Mouse (Mus musculus) adrenal gland, postnatal 14 days (tissue): ENCODE results near the gene Xrn1. TPM values are rescaled to one million over a fixed set of nuclear protein-coding genes. Genes with fewer than 3 reads are reported as not detected.
A peak's percentile ranks its signal among the peaks of the same experiment; 100 is the strongest.
"Not testable (repeated sequence)": the region's sequence is repeated elsewhere in the genome, so short reads cannot be mapped to it uniquely, and the experiment has no call there.

ENCODE experiments used
- DNase-seq: peaks from one replicate; pipeline ENCODE4 v3.0.0; 2021; ENCODE audit warnings: mixed read lengths
- long read RNA-seq, 2 experiments: library from polyadenylated mRNA; stranded (forward); transcript quantifications; one replicate each; pipeline ENCODE4 v2.0.0; 2021
- total RNA-seq: library from RNA; stranded (reverse); gene quantifications from 2 replicates; pipeline ENCODE4 v1.2.3, GENCODE M21; 2021

Xrn1 gene
- 22.3 and 24.7 TPM in 2 replicates for total RNA-seq
- long read RNA-seq, experiment 1, partial matches to known transcripts = 1 of 3 reads
- long read RNA-seq, experiment 1, other reads (novel, unspliced or antisense) = 2 of 3 reads
- long read RNA-seq, experiment 2, partial matches to known transcripts = 0 of 2 reads
- long read RNA-seq, experiment 2, other reads (novel, unspliced or antisense) = 2 of 2 reads

DNA sequence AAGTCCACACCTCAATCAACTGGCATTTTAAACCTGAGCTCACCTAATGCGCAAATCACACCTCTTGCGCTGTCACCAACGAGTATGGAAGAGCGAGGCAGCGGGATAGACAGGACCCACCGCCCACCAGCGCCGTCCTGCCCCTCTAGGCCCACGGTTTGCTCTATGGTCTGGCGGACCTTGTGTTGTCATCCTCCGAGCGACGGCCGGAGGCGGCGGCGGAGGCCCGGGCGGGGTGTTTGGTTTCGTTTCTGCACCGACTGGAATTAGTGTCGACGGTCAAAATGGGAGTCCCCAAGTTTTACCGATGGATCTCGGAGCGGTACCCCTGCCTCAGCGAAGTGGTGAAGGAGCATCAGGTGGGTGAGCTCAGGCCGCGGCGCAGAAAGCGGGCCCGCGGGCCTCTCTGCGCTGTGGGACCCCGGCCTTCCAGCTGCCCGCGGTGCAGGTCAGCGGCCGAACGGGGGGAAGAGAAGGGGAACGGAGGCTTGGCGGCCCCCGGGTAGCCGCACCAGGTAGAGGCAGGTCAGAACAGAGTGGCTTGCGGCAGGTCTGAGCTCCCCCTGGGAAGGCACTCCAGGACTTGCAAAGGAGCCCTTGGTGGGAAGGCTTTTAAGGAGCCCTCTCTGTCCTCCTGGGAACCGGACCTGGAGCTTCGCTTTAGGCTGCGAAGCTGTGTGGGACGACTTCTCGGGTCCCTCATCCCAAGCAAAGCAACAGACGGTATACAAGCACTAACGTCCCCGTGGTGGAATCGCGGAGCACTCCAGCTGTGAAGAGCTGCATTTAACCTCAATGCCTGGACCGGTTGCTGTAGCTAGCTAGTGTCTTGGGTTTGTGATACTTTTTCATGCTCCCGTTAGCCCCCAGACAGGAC is at the start of gene Xrn1:
Xrn1 (plus strand) TSS at position 176 of the 877 bp plus-strand sequence.
- DNase-seq = peak; percentile 97

GRCm38 (mm10) chr9:95932855-95933254 is 21.7 kb upstream of the Xrn1 start:
- no peak for DNase-seq

GRCm38 (mm10) chr9:95953658-95954057 is 902 bp upstream of the Xrn1 start:
- DNase-seq = no peak

DNA sequence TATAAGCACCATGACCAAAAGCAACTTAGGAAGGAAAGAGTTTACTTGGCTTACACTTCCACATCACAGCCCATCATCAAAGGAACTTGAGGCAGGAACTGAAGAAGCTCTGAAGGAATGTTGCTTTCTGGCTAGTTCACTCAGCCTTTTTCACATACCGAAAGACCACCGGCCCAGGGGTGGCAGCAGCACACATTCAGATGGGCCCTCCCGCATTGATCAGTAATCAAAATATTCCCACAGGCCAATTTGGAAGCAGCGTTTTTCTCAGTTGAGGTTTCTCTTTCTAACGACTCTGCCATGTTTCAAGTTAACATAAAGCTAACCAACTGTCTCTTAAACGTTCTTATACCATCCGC is 355 bp upstream of the Xrn1 start:
- DNase-seq = peak; percentile 21

DNA sequence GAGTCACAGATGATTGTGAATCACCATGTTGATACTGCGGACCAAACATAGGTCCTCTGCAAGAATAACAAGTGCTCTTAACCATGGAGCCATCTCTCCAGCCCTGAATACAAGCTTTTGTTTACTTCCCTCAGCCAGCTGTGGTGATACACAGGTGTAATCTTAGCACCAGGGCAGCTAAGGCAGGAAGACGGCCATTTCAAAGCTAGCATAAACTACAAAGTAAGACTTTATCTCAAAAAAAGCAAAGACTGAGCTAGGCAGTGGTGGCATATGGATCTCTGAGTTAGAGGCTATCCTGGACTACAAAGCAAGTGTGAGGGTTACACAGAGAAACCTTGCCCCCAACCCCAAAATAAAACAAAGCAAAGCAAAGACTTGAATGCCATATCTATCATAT is 3.1 kb downstream of the Xrn1 start:
- DNase-seq = no peak

- no peak for DNase-seq
Measured at GRCm38 (mm10) chr9:95958041-95958730, 3.6 kb downstream of the Xrn1 start.

GRCm38 (mm10) chr9:95958731-95959105 is 4.2 kb downstream of the Xrn1 start:
- DNase-seq = not testable (repeated sequence)

GRCm38 (mm10) chr9:95959246-95959645 is 4.7 kb downstream of the Xrn1 start:
- no peak for DNase-seq

DNA sequence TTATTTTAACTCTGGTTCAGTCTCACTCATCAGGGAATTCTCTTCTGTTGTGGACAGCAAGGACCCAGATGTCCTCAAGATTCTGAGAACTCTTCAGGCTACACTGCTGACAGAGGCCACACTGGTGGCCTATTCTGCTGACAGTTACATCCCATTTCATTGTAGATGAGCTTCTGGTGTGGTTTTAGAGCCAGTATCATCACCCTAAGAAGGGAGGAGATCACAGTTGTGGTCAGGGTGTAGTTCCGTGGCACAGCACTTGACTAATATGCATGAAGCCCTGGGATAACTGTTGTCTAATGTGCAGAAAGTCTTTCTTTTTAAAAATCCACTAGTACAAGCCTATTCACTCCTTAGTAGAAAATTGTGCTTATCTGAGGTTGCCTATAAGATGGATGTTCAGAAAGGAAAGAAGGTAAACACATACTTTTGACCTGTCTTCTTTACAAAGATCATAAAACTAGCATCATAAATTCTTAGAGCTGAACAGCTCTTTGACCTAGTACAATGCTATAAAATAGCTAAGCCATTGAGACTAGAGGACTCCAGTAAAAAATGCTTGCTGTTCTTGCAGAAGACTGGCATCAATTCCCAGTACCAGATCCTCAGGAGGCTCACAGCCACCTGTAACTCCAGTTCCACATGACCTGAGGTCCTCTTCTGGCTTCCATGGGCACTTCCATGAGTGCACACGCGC is 5.3 kb downstream of the Xrn1 start:
- no peak for DNase-seq

- DNase-seq = no peak
Measured at GRCm38 (mm10) chr9:95961058-95961457, 6.5 kb downstream of the Xrn1 start.

GRCm38 (mm10) chr9:95964037-95964436 is 9.5 kb downstream of the Xrn1 start:
- DNase-seq = no peak

DNA sequence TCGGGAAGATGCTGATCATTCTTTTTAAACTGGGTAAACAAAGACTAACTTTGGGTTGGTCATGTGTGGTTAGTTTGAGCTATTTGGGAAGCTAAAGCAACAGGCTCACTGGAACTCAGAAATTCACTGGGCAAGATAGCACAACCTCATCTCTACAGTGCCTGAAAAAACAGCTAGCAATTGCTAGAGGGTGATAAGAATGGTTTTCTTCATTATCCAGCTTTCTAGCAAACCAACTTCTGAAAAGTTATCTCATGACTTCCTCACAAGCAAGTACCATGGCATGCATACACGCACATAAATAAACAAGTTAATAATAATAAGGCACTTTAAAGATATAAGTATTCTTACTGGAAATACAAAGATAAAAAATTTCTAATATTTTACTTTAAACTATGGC is 23.7 kb downstream of the Xrn1 start:
- DNase-seq = no peak

DNA sequence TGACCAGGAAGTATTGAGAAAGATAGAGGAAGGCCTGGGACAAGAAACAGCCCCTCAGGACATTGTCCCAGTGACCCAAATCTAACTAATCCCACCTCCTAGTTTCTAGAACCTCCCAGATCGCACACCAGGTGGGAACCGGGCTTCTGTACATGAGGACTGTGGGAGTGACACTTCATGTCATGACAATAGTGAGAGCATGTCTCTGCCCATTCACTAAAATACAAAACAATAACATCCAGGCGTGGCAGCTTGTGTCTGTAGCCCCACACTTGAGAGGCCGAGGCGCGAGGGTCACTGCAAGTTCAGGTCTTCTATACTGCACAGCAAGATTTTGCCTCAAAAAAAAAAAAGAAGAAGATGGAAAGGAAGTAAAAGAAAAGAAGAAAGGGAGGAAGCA is 25.3 kb downstream of the Xrn1 start:
- DNase-seq = no peak

- peak; percentile 8 for DNase-seq
Measured at GRCm38 (mm10) chr9:95992255-95992654, 37.7 kb downstream of the Xrn1 start.

DNA sequence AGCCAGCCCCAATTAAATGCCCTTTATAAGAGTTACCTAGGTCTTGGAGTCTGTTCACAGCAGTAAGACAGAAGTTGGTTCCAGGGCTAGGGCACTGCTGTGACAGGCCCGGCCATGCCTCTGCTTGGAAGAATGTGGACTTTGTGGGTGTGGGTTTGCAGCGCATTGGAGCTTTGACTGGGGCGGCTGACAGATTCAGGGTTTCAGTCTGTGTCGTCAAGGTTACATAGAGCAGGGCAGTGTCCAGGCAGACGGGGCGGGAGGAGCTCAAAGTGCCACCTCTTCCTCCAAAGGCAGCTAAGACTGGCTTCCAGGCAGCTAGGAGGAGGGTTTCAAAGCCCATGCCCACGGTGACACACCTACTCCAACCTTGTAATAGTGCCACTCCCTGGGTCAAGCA is 49.9 kb downstream of the Xrn1 start:
- peak; percentile 12 for DNase-seq

GRCm38 (mm10) chr9:96010664-96011063 is 56.1 kb downstream of the Xrn1 start:
- no peak for DNase-seq

DNA sequence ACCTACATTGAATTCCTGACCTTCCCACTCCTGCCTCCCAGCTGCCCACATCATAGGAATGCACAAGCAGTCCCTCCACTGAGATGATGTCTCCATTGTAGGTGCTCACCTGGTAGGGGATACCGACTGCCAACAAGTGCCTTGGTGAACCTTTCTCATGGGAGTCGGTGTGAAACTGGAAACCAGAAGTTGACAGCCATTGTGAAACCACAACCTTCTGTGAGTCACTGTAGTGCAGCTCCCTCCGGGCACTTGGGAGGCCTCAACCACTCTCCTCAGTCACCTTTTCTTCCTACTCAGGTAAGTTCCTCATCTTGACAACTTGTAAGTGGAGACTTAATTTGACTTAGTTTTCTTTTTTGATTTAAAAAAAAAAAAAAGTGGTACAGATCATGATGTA is 69.4 kb downstream of the Xrn1 start:
- no peak for DNase-seq

DNA sequence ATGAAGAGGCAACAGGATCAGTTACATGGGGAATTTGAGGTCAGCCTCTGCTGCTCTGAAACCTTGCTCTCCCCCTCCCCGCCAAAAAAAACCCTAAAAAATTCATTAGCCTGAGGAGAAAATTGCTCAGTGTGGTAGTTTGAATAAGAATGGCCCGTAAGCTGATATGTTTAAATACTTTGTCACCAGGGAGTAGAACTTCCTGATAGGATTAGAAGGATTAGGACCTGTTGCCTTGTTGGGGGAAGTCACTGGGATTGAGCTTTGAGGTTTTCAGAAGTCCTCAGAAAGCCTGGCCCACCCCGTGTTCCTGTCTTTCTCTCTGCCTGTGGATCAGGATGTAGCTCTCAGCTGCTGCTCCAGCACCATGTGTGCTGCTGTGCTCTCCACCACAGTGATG is 73.4 kb downstream of the Xrn1 start:
- no peak for DNase-seq

GRCm38 (mm10) chr9:96028818-96029217 is 74.3 kb downstream of the Xrn1 start:
- DNase-seq = peak; percentile 42

DNA sequence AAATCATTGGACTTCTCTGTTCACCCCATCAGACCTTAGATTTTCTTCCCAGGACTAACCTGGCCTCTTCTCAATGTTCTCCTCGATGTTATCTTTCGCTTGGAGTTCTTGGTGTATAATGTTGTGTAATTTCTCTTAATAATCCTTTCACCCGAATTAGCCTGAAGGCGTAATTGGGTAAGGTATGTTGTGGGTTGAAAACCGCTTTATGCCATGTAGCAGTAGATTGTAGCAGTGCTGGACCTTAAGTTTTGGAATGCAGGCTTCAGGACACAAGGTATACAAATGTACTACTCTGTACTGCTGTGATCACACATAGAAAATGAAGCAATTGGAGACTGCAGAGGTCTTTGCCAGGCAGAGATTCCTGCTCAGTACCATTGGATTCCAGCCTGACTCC is 75.3 kb downstream of the Xrn1 start:
- no peak for DNase-seq

DNA sequence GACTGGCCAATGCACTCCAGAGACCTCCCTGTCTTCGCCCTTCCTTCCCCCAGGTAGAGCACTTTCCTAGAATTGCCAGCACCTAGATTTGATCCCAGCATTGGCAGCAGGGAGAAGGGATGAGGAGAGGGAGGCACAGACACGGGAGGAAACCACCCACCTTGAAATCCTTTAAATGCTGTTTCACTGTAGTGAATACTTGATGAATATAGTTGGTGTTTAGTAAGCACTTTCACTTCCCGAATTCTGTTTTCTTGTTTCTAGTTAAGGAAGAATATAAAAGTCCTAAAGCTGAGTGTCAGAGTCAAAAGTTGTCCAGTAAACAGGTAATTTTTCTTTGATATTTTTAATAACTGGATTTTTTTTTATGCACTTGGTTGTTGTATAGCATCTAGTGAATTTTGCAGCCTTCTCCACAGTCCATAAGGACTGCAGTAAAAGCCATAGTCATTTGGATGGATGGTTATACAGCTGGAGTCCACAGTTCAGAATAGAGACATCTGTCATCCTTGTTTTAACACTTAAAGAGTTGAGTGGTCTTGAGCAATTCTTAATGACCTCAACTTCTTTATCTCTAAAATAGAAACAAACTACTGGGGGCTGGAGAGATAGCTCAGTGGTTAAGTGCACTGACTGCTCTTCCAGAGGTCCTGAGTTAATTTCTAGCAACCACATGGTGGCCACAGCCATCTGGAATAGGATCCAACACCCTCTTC is 81.0 kb downstream of the Xrn1 start:
- no peak for DNase-seq

DNA sequence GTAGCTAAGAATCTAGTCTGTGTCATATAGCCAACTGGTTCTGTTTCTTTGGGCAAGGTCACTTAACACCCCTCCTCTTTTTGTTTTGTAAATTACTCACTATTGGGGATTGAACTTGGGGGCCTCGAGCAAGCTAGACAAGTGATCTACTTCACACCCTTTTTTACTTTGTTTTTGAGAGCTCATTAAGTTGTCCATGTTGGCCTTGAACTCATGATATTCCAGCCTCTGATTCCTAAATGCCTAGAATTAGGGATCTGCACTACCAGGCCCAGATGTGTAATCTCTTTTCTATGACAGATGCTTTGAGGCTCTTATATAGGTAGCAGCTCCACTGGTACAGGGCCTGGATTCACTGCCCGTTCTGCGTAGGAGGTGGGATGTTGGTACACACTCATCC is 89.7 kb downstream of the Xrn1 start:
- no peak for DNase-seq
